In genomic region chr6:72232411-72232810, GRCm38 (mm10) we compare ENCODE assay signal across 10 mouse cellular contexts. TPM values are rescaled to one million over a fixed set of nuclear protein-coding genes. Genes with fewer than 3 reads are reported as not detected.
DNase-seq lines count a peak whose midpoint lies in the region; ATAC-seq lines count a peak whose summit lies in the region.
"Had no signal": no experiment of that assay in that cellular context is flagged by ENCODE, and none has a peak within 500 bp of the region (broad histone marks: within the 10 kb centered on the region; RNA-seq: fewer than 3 reads in every experiment).

No protein-coding gene starts in this region.

- ATAC-seq in hindbrain, embryonic 12.5 days (ENCODE audit: low FRiP score): no peak
- ATAC-seq in hindbrain, embryonic 11.5 days (ENCODE audit: low FRiP score): no peak
- no peak for ATAC-seq in neural tube, embryonic 12.5 days (ENCODE audit: low FRiP score, low read depth)
- ATAC-seq in forebrain, embryonic 14.5 days: no peak
- no peak for ATAC-seq in stomach, embryonic 16.5 days (ENCODE audit: insufficient read depth, low FRiP score)
- ATAC-seq: inflammation-experienced regulatory T-cells, adult 6 months had no signal

- H3K27me3 ChIP-seq in hindbrain, embryonic 12.5 days: peaks cover 76% of the 10 kb centered on the region
- peaks cover 24% of the 10 kb centered on the region; the same call in 1 of the 2 replicates for H3K27me3 ChIP-seq in hindbrain, embryonic 11.5 days (ENCODE audit: control insufficient read depth, insufficient read depth, low read length)
- H3K27me3 ChIP-seq in neural tube, embryonic 12.5 days (replicated peaks): peaks cover 93% of the 10 kb centered on the region
- H3K27me3 ChIP-seq in forebrain, embryonic 14.5 days (replicated peaks; ENCODE audit: control insufficient read depth, insufficient read depth, low read length): 0 out of 2 replicates have a peak, but pooled peaks cover 12% of the 10 kb centered on the region
- peaks cover 25% of the 10 kb centered on the region for H3K27me3 ChIP-seq in stomach, embryonic 16.5 days (ENCODE audit: control insufficient read depth, insufficient read depth, low read length)

- H3K36me3 ChIP-seq in hindbrain, embryonic 12.5 days: no peaks in the 10 kb centered on the region
- H3K36me3 ChIP-seq in hindbrain, embryonic 11.5 days (ENCODE audit: control insufficient read depth, insufficient read depth, low read length): no peaks in the 10 kb centered on the region
- no peaks in the 10 kb centered on the region for H3K36me3 ChIP-seq in neural tube, embryonic 12.5 days
- no peaks in the 10 kb centered on the region for H3K36me3 ChIP-seq in forebrain, embryonic 14.5 days (ENCODE audit: control insufficient read depth, insufficient read depth, low read length)
- no peaks in the 10 kb centered on the region for H3K36me3 ChIP-seq in stomach, embryonic 16.5 days (ENCODE audit: control insufficient read depth, insufficient read depth, low read length)

- peak overlapping the region; percentile 100 for H3K4me2 ChIP-seq in hindbrain, embryonic 12.5 days (replicated peaks)
- no peak overlapping the region for H3K4me2 ChIP-seq in hindbrain, embryonic 11.5 days (replicated peaks; ENCODE audit: low read depth, low read length)
- peak overlapping the region; percentile 99 for H3K4me2 ChIP-seq in neural tube, embryonic 12.5 days (replicated peaks)
- H3K4me2 ChIP-seq in forebrain, embryonic 14.5 days (ENCODE audit: low read length): 0 out of 2 replicates have a peak overlapping the region, but pooled peaks have one; percentile 99
- peak overlapping the region; percentile 95; the same call in 1 of the 2 replicates for H3K4me2 ChIP-seq in stomach, embryonic 16.5 days (ENCODE audit: low read depth, low read length)

- no peaks in the 10 kb centered on the region for H3K9me3 ChIP-seq in hindbrain, embryonic 12.5 days (replicated peaks)
- no peaks in the 10 kb centered on the region for H3K9me3 ChIP-seq in hindbrain, embryonic 11.5 days (ENCODE audit: control insufficient read depth, low read length)
- no peaks in the 10 kb centered on the region for H3K9me3 ChIP-seq in neural tube, embryonic 12.5 days
- H3K9me3 ChIP-seq in forebrain, embryonic 14.5 days (replicated peaks; ENCODE audit: control insufficient read depth, low read length): no peaks in the 10 kb centered on the region
- H3K9me3 ChIP-seq in stomach, embryonic 16.5 days (replicated peaks; ENCODE audit: control insufficient read depth, low read length): no peaks in the 10 kb centered on the region

- DNase-seq in hindbrain, embryonic 11.5 days (ENCODE audit: low spot score): no peak
- no peak for DNase-seq in neural tube, embryonic 10.5 days (ENCODE audit: extremely low spot score, low spot score)
- no peak for DNase-seq in forebrain, embryonic 14.5 days (ENCODE audit: low spot score)
- DNase-seq in left cerebral cortex, adult 9 months (ENCODE audit: low spot score in 2 of 2): no peak
- DNase-seq: thymus, adult 2 months had no signal

- no peak overlapping the region for H3K27ac ChIP-seq in hindbrain, embryonic 12.5 days
- no peak overlapping the region for H3K27ac ChIP-seq in hindbrain, embryonic 11.5 days (ENCODE audit: low read depth, low read length)
- H3K27ac ChIP-seq in neural tube, embryonic 12.5 days: no peak overlapping the region
- no peak overlapping the region for H3K27ac ChIP-seq in forebrain, embryonic 14.5 days (ENCODE audit: low read depth, low read length)
- no peak overlapping the region for H3K27ac ChIP-seq in stomach, embryonic 16.5 days (ENCODE audit: low read length)
- H3K27ac ChIP-seq: liver, embryonic 14.5 days had no signal

- peaks cover 55% of the 10 kb centered on the region for H3K4me1 ChIP-seq in hindbrain, embryonic 12.5 days
- H3K4me1 ChIP-seq in hindbrain, embryonic 11.5 days (replicated peaks; ENCODE audit: control insufficient read depth, insufficient read depth, low read length): peaks cover 18% of the 10 kb centered on the region
- peaks cover 49% of the 10 kb centered on the region for H3K4me1 ChIP-seq in neural tube, embryonic 12.5 days
- peaks cover 9% of the 10 kb centered on the region for H3K4me1 ChIP-seq in forebrain, embryonic 14.5 days (ENCODE audit: control insufficient read depth, insufficient read depth, low read length)
- peaks cover 18% of the 10 kb centered on the region for H3K4me1 ChIP-seq in stomach, embryonic 16.5 days (ENCODE audit: control insufficient read depth, insufficient read depth, low read length)

- WGBS in hindbrain, embryonic 12.5 days: 89% methylated on average over 14 of the region's 14 CpGs
- WGBS in hindbrain, embryonic 11.5 days: 88% methylated on average over 14 of the region's 14 CpGs
- WGBS in neural tube, embryonic 12.5 days: 88% methylated on average over 14 of the region's 14 CpGs
- 91% methylated on average over 14 of the region's 14 CpGs for WGBS in forebrain, embryonic 14.5 days
- 90% methylated on average over 14 of the region's 14 CpGs for WGBS in stomach, embryonic 16.5 days

- H3K9ac ChIP-seq in hindbrain, embryonic 12.5 days: no peak overlapping the region
- no peak overlapping the region for H3K9ac ChIP-seq in hindbrain, embryonic 11.5 days (ENCODE audit: low read depth, low read length)
- H3K9ac ChIP-seq in neural tube, embryonic 12.5 days: no peak overlapping the region
- H3K9ac ChIP-seq in forebrain, embryonic 14.5 days (ENCODE audit: low read length): no peak overlapping the region
- no peak overlapping the region for H3K9ac ChIP-seq in stomach, embryonic 16.5 days (ENCODE audit: low read length)
- H3K9ac ChIP-seq: liver, embryonic 14.5 days had no signal

- no peak overlapping the region for H3K4me3 ChIP-seq in hindbrain, embryonic 12.5 days
- no peak overlapping the region for H3K4me3 ChIP-seq in hindbrain, embryonic 11.5 days (ENCODE audit: low read depth, low read length)
- 0 out of 2 replicates have a peak overlapping the region, but pooled peaks have one; percentile 50 for H3K4me3 ChIP-seq in neural tube, embryonic 12.5 days
- H3K4me3 ChIP-seq in forebrain, embryonic 14.5 days (ENCODE audit: low read depth, low read length): no peak overlapping the region
- H3K4me3 ChIP-seq in stomach, embryonic 16.5 days (replicated peaks; ENCODE audit: low read length): peak overlapping the region; percentile 71

RNA-seq across cellular contexts. Expression of gene Atoh8, which starts 3.0 kb away (rescaled TPM):
- polyA plus RNA-seq in hindbrain, embryonic 12.5 days (2016; fragmentation: Nextera tagmentation; extraction: Ambion mirVana): 12.4 and 13.7 TPM in 2 replicates
- 9.2 and 9.6 TPM in 2 replicates for polyA plus RNA-seq in hindbrain, embryonic 11.5 days (2014; fragmentation: Nextera tagmentation; extraction: Ambion mirVana)
- polyA plus RNA-seq in neural tube, embryonic 12.5 days (2016; fragmentation: Nextera tagmentation; extraction: Ambion mirVana): 7.3 and 8.4 TPM in 2 replicates
- polyA plus RNA-seq in forebrain, embryonic 14.5 days (2014; fragmentation: Nextera tagmentation; extraction: Ambion mirVana): 2.2 and 2.5 TPM in 2 replicates
- 8.6 and 9.2 TPM in 2 replicates for polyA plus RNA-seq in stomach, embryonic 16.5 days (2015; fragmentation: Nextera tagmentation; extraction: Ambion mirVana)
- polyA plus RNA-seq: inflammation-experienced regulatory T-cells, adult 6 months had no signal

Comparison
In these comparisons a context has a peak if more than half of its experiments do, and no peak if none do; other contexts are left out.
1. H3K4me3 ChIP-seq: peak in neural tube, embryonic 12.5 days (single experiment) and stomach, embryonic 16.5 days (single experiment); none in hindbrain, embryonic 12.5 days (single experiment), hindbrain, embryonic 11.5 days (single experiment) and forebrain, embryonic 14.5 days (single experiment).